Mouse (Mus musculus): Measurements from ENCODE around the gene Pcyt1a.

GRCm38 (mm10) chr16:32520372-32520748, 89.6 kb downstream of the Pcyt1a start:
- TF ChIP-seq CTCF (IDR thresholded peaks at IDR 0.05) (no peak), EP300 (IDR thresholded peaks at IDR 0.05) (no peak)
